Mouse (Mus musculus) MEL (cell line): Measurements from ENCODE around the gene Slc39a11.

Experiments used
- CTCF ChIP-seq, 3 experiments: IDR thresholded peaks in 2 of 3; conservative IDR thresholded peaks in 1 of 3; 2 replicates each; pipeline ENCODE4 v1.5.1; 2011 to 2012; ENCODE audit warnings: low read length in 3 of 3, low read depth in 2 of 3, mild to moderate bottlenecking in 2 of 3, improper control_type of control experiment in 1 of 3, inconsistent platforms in 1 of 3, mixed read lengths in 1 of 3, moderate library complexity in 1 of 3; ENCODE audit not compliant: control insufficient read depth in 1 of 3, insufficient read depth in 1 of 3, poor library complexity in 1 of 3, severe bottlenecking in 1 of 3
- E2F4 ChIP-seq: IDR thresholded peaks from 2 replicates; pipeline ENCODE4 v1.6.1; 2011; ENCODE audit warnings: low read depth, low read length, improper control_type of control experiment, borderline replicate concordance
- EP300 ChIP-seq, 2 experiments: IDR thresholded peaks; 2 replicates each; pipeline ENCODE4 v1.6.1; 2011; ENCODE audit warnings: improper control_type of control experiment in 2 of 2, low read length in 2 of 2, low read depth in 1 of 2, mild to moderate bottlenecking in 1 of 2
- ETS1 ChIP-seq: IDR thresholded peaks from 2 replicates; pipeline ENCODE4 v1.6.1; 2012; ENCODE audit warnings: low read depth, mild to moderate bottlenecking, inconsistent platforms, low read length, improper control_type of control experiment, moderate library complexity
- HCFC1 ChIP-seq: IDR thresholded peaks from 2 replicates; pipeline ENCODE4 v1.6.1; 2012; ENCODE audit warnings: low read depth, mild to moderate bottlenecking, inconsistent platforms, low read length, improper control_type of control experiment, moderate library complexity
- MAX ChIP-seq: IDR thresholded peaks from 2 replicates; pipeline ENCODE4 v1.6.1; 2011; ENCODE audit warnings: low read length, improper control_type of control experiment
- MEF2A ChIP-seq: IDR thresholded peaks from 2 replicates; pipeline ENCODE4 v1.6.1; 2014; ENCODE audit warnings: low read depth, mild to moderate bottlenecking, inconsistent platforms, low read length, improper control_type of control experiment; ENCODE audit not compliant: poor library complexity, insufficient replicate concordance, severe bottlenecking; ENCODE audit errors: extremely low read depth
- NELFE ChIP-seq: IDR thresholded peaks from 2 replicates; pipeline ENCODE4 v1.6.1; 2011; ENCODE audit warnings: low read depth, low read length, improper control_type of control experiment
- POLR2A ChIP-seq, 2 experiments: IDR thresholded peaks; 2 replicates each; pipeline ENCODE4 v1.6.1; 2011 to 2012; ENCODE audit warnings: low read length in 2 of 2, mild to moderate bottlenecking in 2 of 2, control low read depth in 1 of 2, improper control_type of control experiment in 1 of 2, low read depth in 1 of 2, moderate library complexity in 1 of 2; ENCODE audit not compliant: control insufficient read depth in 1 of 2, insufficient read depth in 1 of 2, poor library complexity in 1 of 2
- POLR2AphosphoS2 ChIP-seq: IDR thresholded peaks from 2 replicates; pipeline ENCODE4 v1.6.1; 2011; ENCODE audit warnings: low read length, improper control_type of control experiment
- SIN3A ChIP-seq: IDR thresholded peaks from 2 replicates; pipeline ENCODE4 v1.6.1; 2012; ENCODE audit warnings: low read length, improper control_type of control experiment, inconsistent platforms
- USF1 ChIP-seq: IDR thresholded peaks from 2 replicates; pipeline ENCODE4 v1.6.1; 2014; ENCODE audit warnings: low read depth, mild to moderate bottlenecking, inconsistent platforms, low read length, improper control_type of control experiment, moderate library complexity
- ZC3H11A ChIP-seq: IDR thresholded peaks from 2 replicates; pipeline ENCODE4 v1.6.1; 2012; ENCODE audit warnings: low read depth, mild to moderate bottlenecking, inconsistent platforms, low read length, improper control_type of control experiment

GRCm38 (mm10) chr11:113399601-113400000 lies 250.3 kb downstream of the Slc39a11 start:
- no peak for TF ChIP-seq MEF2A
- no peak for TF ChIP-seq ETS1
- no peak for TF ChIP-seq CTCF (IDR thresholded peaks at IDR 0.05 in 2 of 3, conservative IDR thresholded peaks at IDR 0.05 in 1 of 3; ENCODE audit: control insufficient read depth in 1 of 3, insufficient read depth in 1 of 3, low read depth in 2 of 3, low read length in 3 of 3, poor library complexity in 1 of 3, severe bottlenecking in 1 of 3)
- TF ChIP-seq POLR2A (IDR thresholded peaks at IDR 0.05; ENCODE audit: control insufficient read depth in 1 of 2, insufficient read depth in 1 of 2, low read depth in 1 of 2, low read length in 2 of 2, poor library complexity in 1 of 2), result no peak
- TF ChIP-seq ZC3H11A, result no peak
- no peak for TF ChIP-seq E2F4
- TF ChIP-seq MAX, result no peak
- no peak for TF ChIP-seq POLR2AphosphoS2
- TF ChIP-seq USF1, result no peak
- no peak for TF ChIP-seq NELFE
- TF ChIP-seq HCFC1, result no peak
- no peak for TF ChIP-seq SIN3A
- no peak for TF ChIP-seq EP300 (IDR thresholded peaks at IDR 0.05; ENCODE audit: low read depth in 1 of 2, low read length in 2 of 2)
